Mouse (Mus musculus) telencephalon, adult 2 months (tissue): ENCODE data around the gene Ypel3.

Experiments used
- DNase-seq: peaks from one replicate; pipeline ENCODE4 v3.0.0-alpha.2; 2011; ENCODE audit warnings: low read depth, low spot score

Gene Ypel3

DNA sequence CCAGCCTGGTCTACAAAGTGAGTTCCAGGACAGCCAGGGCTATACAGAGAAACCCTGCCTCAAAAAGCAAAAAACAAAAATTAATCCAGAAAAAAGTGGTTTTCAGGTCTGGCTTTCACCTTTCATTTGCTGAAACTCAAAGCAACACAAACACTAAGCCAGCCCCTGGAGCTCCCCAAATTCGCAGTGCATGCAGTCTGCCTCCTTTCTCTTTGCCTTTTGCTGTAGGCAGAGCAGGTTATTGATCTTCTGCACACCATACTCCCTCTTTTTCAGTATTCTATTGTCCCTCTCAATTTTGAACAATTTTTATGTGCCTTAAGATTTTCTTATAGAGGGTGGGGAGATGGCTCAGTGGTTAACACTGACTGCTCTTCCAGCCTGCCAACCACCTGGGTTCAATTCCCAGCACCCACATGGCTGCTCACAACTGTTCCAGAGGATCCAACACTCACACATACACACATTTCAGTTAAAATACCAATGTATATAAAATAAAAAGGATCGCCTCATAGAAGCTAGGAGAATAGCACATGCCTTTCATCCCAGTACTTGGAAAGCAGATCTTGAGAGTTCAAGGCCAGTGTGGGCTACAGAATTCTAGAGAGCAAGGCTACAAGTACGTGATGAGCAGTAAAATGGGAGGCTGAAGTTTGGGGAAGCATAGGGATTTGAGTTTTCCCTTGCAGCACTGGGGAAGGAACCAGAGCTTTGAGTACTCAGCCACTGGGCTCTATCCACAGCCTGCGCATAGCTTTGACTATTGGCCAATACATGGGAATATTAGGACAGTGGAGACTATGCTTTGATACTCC lies 16.9 kb downstream of the Ypel3 start:
- no peak for DNase-seq

DNA sequence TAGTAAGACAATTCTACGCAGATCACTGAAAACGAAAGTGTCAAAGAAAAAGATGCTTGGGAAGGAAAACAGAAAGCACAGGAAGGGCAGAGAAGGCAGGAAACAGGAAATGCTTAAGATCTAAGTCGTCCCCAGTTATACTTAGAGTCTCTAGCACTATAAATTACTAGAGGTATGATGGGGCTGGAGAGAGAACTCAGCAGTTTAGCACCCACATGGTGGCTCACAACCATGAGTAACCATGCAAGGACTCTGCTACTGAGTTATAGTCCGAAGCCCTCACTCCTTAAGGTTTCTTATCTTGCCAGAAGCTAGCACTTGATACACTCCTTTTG lies 17.5 kb downstream of the Ypel3 start:
- no peak for DNase-seq

DNA sequence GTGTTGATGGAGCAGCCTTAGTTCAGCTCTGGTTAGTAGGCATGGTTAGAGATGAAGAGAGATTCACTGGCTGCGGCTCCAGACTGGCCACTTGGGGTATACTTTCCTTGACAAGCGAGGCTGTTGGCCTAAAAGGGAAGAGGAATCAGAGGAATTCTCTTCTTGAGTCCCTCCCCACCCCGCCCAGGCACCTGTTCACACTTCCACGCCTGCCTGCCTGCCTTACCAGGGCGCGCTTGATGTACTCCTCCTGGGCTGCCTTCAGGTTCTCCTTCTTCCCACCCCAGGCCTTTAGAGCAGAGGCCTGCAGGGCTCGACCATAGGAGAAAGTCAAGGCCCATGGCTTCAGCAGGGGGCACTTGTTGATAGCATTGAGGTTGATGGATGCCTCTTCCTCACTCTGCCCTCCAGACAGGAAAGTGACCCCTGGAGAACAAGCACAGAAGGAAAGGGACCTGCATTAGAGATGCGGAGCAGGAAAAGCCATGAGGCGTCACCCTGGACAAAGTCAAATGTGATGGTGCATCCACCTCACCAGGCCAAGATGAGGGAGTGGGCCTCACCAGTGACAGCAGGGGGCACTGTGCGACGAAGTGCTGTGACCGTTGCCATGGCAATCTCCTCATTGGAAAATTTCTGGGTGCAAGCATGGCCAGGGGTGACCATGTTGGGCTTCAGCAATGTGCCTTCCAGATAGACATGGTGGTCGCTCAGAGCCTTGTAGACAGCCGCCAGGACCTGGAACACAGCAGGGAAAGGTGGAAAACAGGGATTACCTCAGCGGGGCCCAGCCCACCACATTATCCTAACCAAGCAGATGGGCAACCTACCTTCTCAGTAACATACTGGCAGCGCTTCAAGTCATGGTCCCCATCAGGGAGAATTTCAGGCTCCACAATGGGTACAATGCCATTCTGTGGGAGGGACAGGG lies 18.9 kb downstream of the Ypel3 start:
- DNase-seq: no peak

DNA sequence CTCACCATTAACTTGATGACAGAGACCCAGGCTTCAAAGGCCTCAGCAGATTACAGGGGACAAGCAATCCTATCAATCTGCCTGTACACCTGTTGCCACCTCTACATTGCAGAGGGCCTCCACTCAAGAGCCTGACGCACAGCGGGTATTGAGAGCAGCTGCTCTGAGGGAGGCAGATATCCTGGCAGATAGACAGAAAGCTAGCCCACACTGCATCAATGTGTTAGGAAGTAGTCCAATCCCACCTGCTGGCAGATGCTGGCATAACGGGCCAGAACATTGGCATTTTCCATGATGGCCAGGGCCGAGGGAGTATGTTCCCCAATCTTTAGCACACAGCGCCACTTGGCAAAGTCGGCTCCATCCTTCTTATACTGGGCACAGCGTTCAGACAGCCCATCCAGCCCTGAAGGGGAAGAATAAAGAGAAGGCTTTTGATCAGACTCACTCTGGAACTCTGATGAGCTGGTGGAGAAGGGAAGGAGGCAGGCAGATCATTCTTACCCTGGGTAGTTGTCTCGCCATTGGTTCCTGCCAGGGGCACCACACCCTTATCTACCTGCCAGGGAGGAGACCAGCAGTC lies 19.7 kb downstream of the Ypel3 start:
- DNase-seq: no peak

DNA sequence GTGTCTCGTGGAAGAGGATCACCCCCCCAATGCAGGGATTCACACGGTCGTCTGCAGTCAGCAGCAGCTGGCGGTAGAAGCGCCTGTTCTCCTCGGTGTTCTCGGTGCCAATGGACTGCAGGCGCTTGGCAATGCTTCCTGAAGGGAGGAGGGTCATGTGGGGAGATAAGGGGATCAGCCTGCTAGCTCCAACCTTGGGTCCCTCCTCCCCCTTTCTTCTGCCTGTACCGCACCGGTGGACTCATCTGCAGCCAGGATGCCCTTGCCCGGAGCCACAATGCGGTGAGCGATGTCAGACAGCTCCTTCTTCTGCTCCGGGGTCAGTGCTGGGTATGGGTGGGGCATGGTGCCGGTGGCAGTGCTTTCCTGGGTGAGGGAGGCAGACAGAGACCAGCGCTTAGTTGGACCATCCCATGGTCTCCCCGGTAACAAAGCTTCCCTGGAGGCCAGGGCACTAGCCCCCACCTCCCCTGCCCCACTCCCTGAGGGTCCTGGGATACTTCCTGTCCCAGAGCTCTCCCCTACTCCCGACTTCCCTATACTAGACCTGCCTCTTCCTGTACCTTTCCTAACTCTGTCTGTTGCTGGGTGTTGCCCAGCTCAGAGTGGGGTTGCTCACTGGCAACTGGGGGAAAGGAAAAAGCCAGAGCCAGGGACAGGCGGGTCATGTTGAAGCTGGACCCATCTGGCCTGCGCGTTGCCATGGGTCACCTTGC lies 20.8 kb downstream of the Ypel3 start, which contains the start of gene Fam57b:
Fam57b (plus strand) TSS at position 258 of the 716 bp plus-strand sequence.
- no peak for DNase-seq

DNA sequence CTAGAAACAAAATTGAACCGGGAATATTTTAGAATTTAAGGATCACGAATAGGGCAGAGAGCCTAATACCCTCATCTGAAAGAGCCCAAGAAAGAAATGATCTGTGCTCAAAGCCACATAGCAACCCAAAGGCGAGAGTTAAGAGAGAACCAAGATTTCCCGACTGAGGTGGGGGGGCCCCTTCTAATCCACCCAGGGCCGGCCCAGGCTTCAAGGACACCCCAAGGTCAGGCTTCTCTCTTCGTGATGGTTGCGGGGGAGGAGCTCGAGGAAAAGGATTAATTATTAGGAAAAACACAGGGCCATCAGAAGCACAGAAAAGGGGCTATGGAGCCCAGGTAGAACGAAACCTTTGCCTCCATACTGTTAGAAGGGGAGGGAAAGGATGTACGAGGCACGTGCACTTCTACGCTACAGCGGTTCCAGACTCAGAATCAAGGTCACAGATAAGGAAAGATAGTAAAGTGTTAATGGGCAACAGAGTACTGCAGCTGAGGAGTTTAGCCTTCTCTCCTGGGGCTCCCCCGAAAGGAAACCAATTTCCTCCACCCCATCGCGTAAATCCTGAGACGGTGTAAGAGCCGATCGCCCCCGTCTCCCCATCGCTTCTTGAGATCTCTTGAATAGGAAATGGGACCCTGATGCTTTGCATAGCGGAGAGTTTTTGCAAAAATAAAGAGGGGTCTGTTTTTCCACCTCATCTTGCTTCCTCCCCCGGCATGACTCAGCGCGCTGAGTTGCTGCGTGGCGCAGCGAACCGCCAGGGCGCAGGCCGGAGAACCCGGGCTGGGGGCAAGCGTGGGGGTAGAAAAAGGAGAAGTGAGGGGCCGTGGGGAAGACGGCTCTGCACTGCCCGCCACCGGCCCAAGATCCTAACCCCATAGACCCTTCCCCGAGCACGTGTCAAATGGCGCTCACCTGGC lies 21.6 kb downstream of the Ypel3 start:
- no peak for DNase-seq

DNA sequence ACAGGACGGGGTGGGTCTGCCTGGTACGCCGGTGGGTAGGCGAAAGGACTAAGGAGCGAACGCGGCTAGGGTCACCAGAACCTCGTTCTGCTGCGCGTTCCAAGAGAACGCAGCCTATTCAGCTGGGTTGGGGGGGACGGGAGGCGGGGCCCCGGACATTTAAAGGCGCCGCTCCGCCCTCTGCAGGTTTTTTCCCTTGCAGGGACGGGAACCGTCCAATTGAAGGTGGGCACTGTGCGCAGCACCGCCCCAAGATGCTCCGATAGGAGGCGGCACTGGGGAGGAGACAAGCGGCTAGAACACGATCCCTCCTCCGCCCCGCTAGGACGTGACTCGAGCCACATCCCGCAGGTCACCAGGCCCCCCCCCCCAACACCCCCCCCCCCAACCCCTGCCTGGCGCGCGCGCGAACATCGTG lies 22.3 kb downstream of the Ypel3 start:
- DNase-seq: peak; percentile 98

DNA sequence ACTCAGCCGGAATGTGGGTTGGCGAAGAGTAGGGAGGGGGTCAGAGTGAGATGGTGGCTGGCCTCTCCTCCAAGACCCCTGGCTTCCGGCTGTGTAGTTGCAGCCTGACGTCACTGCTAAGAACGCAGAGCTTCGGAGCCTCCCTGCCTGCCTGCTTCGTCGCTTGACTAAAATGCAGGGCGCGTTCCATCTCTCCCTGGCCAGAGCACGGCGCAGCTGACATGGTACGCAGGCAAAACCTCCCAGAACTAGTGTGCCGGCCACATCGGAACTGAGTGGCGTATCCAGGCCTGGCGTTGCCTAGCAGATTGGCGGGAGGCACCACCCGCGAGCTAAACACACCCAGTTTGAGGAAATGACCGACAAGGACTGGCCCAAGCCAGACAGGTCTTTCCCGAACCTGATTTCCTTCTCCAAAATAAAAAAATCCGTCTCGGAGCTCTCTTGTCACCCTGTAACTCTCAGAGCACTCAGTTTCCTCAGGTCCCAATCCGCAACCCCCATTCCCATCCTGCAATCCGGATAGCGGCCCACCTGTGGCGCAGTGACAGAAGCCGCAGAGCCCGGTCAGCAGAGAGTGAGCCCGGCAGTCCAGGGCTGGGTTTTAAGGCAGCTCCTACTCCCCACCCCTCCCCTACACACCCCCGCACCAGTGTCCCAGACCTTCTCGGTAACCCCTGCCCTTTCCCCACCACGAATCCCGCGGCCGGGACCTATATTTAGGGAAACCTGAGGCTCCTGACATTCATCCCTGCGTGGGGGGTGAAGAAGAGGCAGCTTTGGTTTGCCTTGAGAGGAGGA lies 22.9 kb downstream of the Ypel3 start:
- DNase-seq: no peak

DNA sequence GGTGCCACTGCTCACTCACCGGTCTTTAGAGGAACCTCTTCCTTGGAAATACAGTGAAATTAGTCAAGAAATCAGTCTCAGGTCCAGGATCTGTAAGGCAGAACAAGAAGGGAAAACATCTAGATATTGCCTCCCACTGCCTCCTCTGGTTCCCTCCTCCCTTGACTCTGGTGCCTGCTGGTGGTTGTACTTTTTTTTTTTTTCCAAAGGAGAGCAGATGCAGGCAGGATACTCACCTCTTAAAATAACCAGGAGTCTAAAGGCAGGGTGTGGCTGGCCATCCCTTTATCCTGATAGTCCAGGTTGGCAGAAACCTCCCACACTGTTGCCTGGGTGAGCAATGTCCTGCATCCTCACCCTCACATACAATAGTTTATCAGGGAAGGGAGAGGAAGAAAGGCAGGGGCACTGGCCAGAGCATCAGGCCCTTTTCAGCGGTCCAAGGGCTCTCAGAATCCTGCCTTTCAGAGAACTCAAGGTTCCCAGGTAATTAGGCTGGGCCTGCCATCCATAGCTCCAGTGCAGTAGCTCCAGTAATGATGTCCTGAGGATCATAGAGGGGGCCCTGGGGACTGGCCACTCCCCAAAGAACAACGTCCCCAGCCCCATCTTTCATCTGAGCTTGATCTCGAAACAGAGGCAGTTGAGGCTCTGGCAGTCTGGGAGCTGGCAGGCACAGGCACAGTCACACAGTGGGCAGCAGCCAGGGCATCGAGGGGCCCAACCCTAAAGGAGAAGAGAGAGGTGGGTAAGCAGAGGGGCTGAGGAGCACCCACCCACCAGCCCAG lies 23.7 kb downstream of the Ypel3 start:
- peak; percentile 66 for DNase-seq

DNA sequence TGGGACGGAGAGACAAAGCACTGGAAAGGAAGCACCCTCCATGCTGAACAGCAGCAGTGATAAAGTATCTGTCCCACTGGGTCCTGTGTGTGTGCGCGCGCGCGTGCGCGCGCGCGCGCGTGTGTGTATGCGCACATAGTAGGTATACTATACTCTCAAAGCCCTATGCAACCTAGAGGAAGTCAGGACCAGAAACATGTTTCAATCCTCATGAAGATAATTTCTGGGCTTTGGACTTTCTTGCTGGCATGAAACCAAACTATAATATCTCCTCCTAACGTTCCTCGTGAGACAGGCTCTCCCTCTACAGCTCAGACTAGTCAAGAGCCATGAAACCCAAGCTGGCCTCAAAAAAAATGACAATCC lies 24.3 kb downstream of the Ypel3 start:
- DNase-seq: no peak

DNA sequence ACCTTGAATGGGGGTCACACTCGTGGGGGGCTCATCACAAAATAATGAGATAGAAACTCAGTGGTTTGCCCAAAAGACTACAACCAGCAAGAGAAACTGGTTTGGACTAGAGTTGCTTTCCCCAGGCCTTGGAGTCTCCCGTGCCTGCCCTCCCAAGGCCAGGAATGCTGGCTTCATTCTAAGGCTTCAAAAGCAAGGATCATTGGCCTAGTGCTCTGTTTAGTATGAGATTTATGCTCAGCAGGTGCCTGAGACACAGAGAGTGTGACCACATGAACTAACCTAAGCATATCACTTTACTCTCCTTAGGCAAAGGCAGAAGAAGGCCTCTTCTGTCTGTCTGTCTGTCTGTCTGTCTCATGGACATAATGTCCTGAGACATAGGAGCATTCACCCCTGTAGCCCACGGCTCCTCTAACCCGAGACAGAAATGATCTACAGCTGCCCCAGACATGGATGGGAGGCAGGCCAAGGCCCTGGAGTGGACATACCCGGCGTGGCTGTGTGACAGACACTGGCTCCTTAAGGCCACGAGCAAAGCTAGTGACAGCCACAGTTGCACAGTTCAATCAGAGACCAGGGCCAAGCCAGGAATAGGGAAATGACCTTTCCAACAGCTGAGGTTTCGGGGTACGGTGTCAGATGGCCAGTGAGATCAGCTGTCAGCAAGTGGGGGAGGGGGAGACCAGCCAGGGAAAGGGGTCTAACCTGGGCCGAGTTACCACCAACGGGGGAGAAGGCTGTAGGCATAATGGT lies 25.6 kb downstream of the Ypel3 start:
- no peak for DNase-seq

DNA sequence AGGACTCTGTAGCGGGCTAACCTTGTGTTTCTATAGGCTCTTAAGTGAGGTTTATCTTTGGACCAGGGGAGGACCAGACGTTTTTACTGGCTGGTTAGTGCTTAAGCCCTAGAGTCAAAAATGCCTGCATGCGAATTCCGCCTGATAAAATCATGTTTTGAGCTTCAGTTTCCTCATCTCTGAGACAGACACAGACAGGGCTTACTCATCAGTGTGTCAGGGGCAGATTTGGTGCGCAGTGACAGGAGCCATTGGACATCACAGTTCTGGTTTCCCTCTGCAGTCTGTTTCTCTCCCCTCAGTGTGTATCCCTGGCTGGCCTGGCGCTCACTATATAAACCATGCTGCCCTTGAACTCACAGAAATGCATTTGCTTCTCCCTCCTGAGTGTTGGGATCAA lies 26.4 kb downstream of the Ypel3 start:
- DNase-seq: no peak

DNA sequence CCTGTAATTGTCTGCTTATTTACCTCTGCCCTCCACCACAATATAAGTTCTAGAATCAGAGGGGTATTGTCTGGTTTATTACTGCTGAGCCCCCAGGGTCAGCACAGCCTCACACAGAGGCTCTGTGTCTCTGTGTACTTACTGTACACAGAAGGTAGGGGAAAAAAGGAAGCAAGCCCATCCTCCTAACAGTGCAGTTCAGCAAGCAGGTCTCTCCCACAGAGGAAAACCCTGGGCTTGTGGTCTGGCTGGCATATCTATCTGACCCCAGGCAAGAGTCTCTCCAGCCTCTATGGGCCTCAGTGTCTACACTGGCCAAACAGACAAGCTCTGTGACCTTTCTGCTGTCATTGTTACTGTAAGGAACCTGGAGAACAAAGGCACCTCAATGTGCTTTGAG lies 27.0 kb downstream of the Ypel3 start:
- no peak for DNase-seq

DNA sequence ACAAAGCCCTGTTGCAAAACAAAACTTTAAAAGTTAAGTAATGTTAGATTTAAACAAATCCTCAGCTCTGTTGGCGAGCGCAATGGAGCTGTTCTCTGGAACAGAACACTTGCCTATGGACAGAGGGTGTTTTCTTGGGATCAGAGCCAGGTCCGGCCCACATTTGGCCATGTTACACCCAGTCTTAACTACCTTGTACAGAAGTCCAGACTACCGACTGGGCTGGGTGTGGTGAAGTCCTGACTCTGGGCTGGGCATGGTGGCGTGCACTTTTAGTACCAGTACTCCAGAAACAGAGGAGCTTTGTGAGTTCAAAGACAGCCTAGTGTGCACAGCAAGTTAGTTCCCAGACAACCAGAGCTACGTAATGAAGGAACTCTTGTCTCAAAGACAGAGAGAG lies 30.2 kb downstream of the Ypel3 start:
- DNase-seq: no peak

DNA sequence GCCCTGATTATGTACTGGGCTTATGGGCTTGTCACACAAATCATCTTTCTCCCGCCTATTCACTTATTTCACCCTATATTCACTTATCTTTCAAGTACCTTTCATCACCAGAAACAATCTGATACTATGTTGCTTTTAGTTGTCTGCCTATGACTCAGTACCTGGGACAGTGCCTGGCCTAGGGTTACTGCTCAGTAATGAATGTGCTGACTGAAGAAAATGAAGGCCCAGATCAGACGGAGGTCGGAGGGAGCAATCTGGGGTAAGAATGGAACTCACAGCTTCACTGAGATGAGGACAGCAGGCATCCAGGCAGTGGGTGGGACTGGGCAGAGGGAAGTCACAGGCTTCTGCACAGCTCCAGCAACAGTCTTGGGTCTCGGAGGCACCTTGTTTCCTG lies 30.6 kb downstream of the Ypel3 start:
- DNase-seq: no peak

DNA sequence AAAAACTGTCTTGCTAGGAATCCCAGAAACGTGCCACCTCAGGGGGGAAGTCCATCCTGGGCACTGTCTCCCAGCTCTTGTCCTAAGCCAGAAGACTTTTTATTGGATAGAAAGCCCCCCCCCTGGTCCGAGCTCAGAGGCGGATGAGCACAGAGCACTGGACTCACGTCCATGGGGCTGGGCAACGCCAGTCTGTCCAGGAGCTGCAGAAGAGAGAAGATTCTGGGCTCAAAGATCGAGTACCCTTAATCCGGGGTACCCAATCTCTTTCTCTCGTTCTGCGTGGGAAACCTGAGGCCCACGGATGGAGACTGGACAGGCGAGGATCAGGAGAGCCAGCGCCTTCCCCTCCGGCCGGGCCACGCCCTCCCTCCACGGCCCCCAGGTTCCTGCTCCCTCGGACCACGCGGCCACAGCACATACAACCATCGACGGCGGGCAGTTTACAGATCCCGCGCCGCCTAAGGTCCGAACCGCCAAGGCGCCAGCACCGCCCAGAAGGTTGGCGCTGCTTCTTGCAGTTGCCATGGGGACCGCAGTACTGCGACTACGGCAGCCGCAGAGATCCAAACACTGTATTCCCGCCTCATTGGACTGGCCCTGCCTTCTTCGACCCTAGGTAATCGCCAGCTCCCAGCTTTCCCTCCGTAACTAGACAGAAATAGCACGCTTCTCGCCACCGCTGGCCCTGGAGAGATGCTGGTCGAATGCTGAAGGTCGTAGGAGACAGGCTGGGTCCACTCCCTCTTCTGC lies 32.1 kb downstream of the Ypel3 start:
- peak; percentile 89 for DNase-seq

DNA sequence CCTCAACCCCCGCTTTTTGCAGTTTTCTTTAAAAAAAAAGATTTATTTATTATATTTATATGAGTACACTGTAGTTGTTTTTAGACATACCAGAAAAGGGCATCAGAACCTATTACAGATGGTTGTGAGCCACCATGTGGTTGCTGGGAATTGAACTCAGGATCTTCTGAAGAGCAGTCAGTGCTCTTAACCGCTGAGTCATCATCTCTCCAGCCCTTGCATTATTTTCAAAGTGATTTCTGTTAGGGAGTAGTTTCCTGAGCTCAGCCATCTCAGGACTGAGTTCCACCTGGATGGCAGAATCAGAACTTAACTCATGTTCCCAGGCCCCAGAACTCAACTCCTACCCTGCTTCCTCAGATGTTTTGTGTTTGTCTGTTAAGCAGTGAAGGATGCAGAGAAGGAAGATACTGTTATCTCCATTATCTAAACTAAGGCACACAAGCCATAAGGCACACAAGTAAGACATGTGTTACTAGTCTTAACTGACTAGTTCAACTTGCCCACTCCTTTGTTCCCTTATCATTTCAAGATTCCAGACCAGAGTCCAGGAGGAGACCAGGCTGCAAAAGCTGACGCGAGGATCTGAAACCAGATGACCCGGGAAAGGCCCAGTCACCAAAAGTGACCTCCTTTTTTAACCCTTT lies 33.1 kb downstream of the Ypel3 start:
- no peak for DNase-seq
